Mouse (Mus musculus): ENCODE measurements around the gene Pde3a. TPM values are rescaled to one million over a fixed set of nuclear protein-coding genes. Genes with fewer than 3 reads are reported as not detected.

Pde3a gene
- total RNA-seq, 2 experiments from 2014 or later, result not detected

GRCm38 (mm10) chr6:141257434-141258202 lies 8.5 kb downstream of the Pde3a start:
- ATAC-seq (replicated peaks; ENCODE audit: poor library complexity, severe bottlenecking), result peak; percentile 56; the same call in 1 of the 2 replicates

GRCm38 (mm10) chr6:141265257-141265656 lies 16.2 kb downstream of the Pde3a start:
- ATAC-seq (replicated peaks; ENCODE audit: poor library complexity, severe bottlenecking), result no peak

GRCm38 (mm10) chr6:141267888-141268570 lies 19.0 kb downstream of the Pde3a start:
- ATAC-seq (replicated peaks; ENCODE audit: poor library complexity, severe bottlenecking), result no peak

GRCm38 (mm10) chr6:141268871-141269270 lies 19.8 kb downstream of the Pde3a start:
- ATAC-seq (replicated peaks; ENCODE audit: poor library complexity, severe bottlenecking), result no peak

GRCm38 (mm10) chr6:141271133-141271532 lies 22.1 kb downstream of the Pde3a start:
- ATAC-seq (replicated peaks; ENCODE audit: poor library complexity, severe bottlenecking), result no peak

GRCm38 (mm10) chr6:141271579-141271978 lies 22.5 kb downstream of the Pde3a start:
- no peak for ATAC-seq (replicated peaks; ENCODE audit: poor library complexity, severe bottlenecking)

- no peak for ATAC-seq (replicated peaks; ENCODE audit: poor library complexity, severe bottlenecking)
Measured at GRCm38 (mm10) chr6:141273685-141274084, 24.6 kb downstream of the Pde3a start.

- ATAC-seq (replicated peaks; ENCODE audit: poor library complexity, severe bottlenecking), result no peak
Measured at GRCm38 (mm10) chr6:141281685-141282084, 32.6 kb downstream of the Pde3a start.

- ATAC-seq (replicated peaks; ENCODE audit: poor library complexity, severe bottlenecking), result no peak
Measured at GRCm38 (mm10) chr6:141282796-141283195, 33.7 kb downstream of the Pde3a start.

- no peak for ATAC-seq (replicated peaks; ENCODE audit: poor library complexity, severe bottlenecking)
Measured at GRCm38 (mm10) chr6:141291195-141291594, 42.1 kb downstream of the Pde3a start.

- no peak for ATAC-seq (replicated peaks; ENCODE audit: poor library complexity, severe bottlenecking)
Measured at GRCm38 (mm10) chr6:141292826-141293459, 43.9 kb downstream of the Pde3a start.

GRCm38 (mm10) chr6:141293460-141293853 lies 44.4 kb downstream of the Pde3a start:
- ATAC-seq (replicated peaks; ENCODE audit: poor library complexity, severe bottlenecking), result no peak

GRCm38 (mm10) chr6:141295264-141295663 lies 46.2 kb downstream of the Pde3a start:
- no peak for ATAC-seq (replicated peaks; ENCODE audit: poor library complexity, severe bottlenecking)

- ATAC-seq (replicated peaks; ENCODE audit: poor library complexity, severe bottlenecking), result no peak
Measured at GRCm38 (mm10) chr6:141301750-141302748, 53.0 kb downstream of the Pde3a start.

- no peak for ATAC-seq (replicated peaks; ENCODE audit: poor library complexity, severe bottlenecking)
Measured at GRCm38 (mm10) chr6:141302842-141303241, 53.8 kb downstream of the Pde3a start.

GRCm38 (mm10) chr6:141307326-141307725 lies 58.3 kb downstream of the Pde3a start:
- no peak for ATAC-seq (replicated peaks; ENCODE audit: poor library complexity, severe bottlenecking)

GRCm38 (mm10) chr6:141308451-141308850 lies 59.4 kb downstream of the Pde3a start:
- ATAC-seq (replicated peaks; ENCODE audit: poor library complexity, severe bottlenecking), result no peak

- ATAC-seq (replicated peaks; ENCODE audit: poor library complexity, severe bottlenecking), result peak; percentile 62
Measured at GRCm38 (mm10) chr6:141309872-141310271, 60.8 kb downstream of the Pde3a start.

GRCm38 (mm10) chr6:141310351-141310750 lies 61.3 kb downstream of the Pde3a start:
- no peak for ATAC-seq (replicated peaks; ENCODE audit: poor library complexity, severe bottlenecking)

GRCm38 (mm10) chr6:141311615-141312014 lies 62.5 kb downstream of the Pde3a start:
- no peak for ATAC-seq (replicated peaks; ENCODE audit: poor library complexity, severe bottlenecking)
